Mouse (Mus musculus) hindbrain, embryonic 16.5 days (tissue): ENCODE measurements around the gene Gm3604. TPM values are rescaled to one million over a fixed set of nuclear protein-coding genes. Genes with fewer than 3 reads are reported as not detected.
"Not testable (repeated sequence)": the region's sequence is repeated elsewhere in the genome, so short reads cannot be mapped to it uniquely, and the experiment has no call there.

Experiments
- ATAC-seq: fragments of 200-750 bp; cut with Nextera tagmentation; 2 replicates; pipeline ENCODE4 v1.8.0; 2017; ENCODE audit warnings: moderate TSS enrichment, moderate library complexity
- H3K27ac ChIP-seq: fragments of 300-500 bp; sonication (generic); 2 replicates; pipeline ENCODE4 v1.5.1; 2014; ENCODE audit warnings: low read depth, mild to moderate bottlenecking, control low read depth, low read length, moderate library complexity
- H3K27me3 ChIP-seq: fragments of 300-500 bp; sonication (generic); replicated peaks from 2 replicates; pipeline ENCODE4 v1.6.1; 2014; ENCODE audit warnings: low read length; ENCODE audit not compliant: control insufficient read depth, insufficient read depth
- H3K36me3 ChIP-seq: fragments of 300-500 bp; sonication (generic); 2 replicates; pipeline ENCODE4 v1.6.1; 2014; ENCODE audit warnings: mild to moderate bottlenecking, low read length, moderate library complexity, mixed read lengths; ENCODE audit not compliant: control insufficient read depth, insufficient read depth
- H3K4me1 ChIP-seq: fragments of 300-500 bp; sonication (generic); 2 replicates; pipeline ENCODE4 v1.6.1; 2014; ENCODE audit warnings: low read depth, low read length; ENCODE audit not compliant: control insufficient read depth, insufficient read depth
- H3K4me2 ChIP-seq: fragments of 300-500 bp; sonication (generic); 2 replicates; pipeline ENCODE4 v1.6.1; 2014; ENCODE audit warnings: mild to moderate bottlenecking, low read length, control low read depth, moderate library complexity
- H3K4me3 ChIP-seq: fragments of 300-500 bp; sonication (generic); 2 replicates; pipeline ENCODE4 v1.5.1; 2014; ENCODE audit warnings: mild to moderate bottlenecking, low read length, control low read depth, moderate library complexity
- H3K9ac ChIP-seq: fragments of 300-500 bp; sonication (generic); 2 replicates; pipeline ENCODE4 v1.6.1; 2014; ENCODE audit warnings: low read depth, mild to moderate bottlenecking, control low read depth, low read length, moderate library complexity
- H3K9me3 ChIP-seq: fragments of 300-500 bp; sonication (generic); 2 replicates; pipeline ENCODE4 v1.6.1; 2014; ENCODE audit warnings: mild to moderate bottlenecking, low read length, moderate library complexity; ENCODE audit not compliant: control insufficient read depth
- WGBS: fragments of 180-500 bp; shearing (Covaris S2); extraction: QIAGEN DNeasy Blood & Tissue Kit; methylation state at CpG from one replicate; pipeline ENCODE4 v1.1.7; 2014; 5-methylcytosine and 5-hydroxymethylcytosine counted together
- microRNA-seq: library from miRNA; unstranded; fragments of <30 nt; microRNA quantifications from one replicate; pipeline ENCODE4, GENCODE M21; 2017
- polyA plus RNA-seq: library from polyadenylated mRNA; unstranded; fragments of >200 nt; fragmentation: Nextera tagmentation; extraction: Ambion mirVana; gene quantifications from 2 replicates; pipeline ENCODE4 v1.2.1, GENCODE M21; 2015

Gene Gm3604
- 1.8 and 2.7 TPM in 2 replicates for polyA plus RNA-seq

- WGBS = 14% methylated on average over 13 of the region's 13 CpGs
- H3K27ac ChIP-seq, H3K9ac ChIP-seq, ATAC-seq, H3K36me3 ChIP-seq, H3K27me3 ChIP-seq, H3K9me3 ChIP-seq, H3K4me1 ChIP-seq: not testable (repeated sequence)
- Histone ChIP-seq H3K4me2 (peak within 1 kb of the TSS; percentile 37), H3K4me3 (peak within 1 kb of the TSS; percentile 38)
These were observed at the start of gene Gm3604 for GRCm38 (mm10) chr13:62382952-62383351. Gm3604 (minus strand) TSS chr13:62383177.

- ATAC-seq, H3K4me1 ChIP-seq, H3K4me2 ChIP-seq, H3K4me3 ChIP-seq, H3K9me3 ChIP-seq, H3K27me3 ChIP-seq, H3K9ac ChIP-seq, H3K27ac ChIP-seq, H3K36me3 ChIP-seq: not testable (repeated sequence)
- WGBS = 63% methylated on average over 3 of the region's 3 CpGs
These were observed 16.2 kb upstream of the Gm3604 start for GRCm38 (mm10) chr13:62399206-62399605.

- ATAC-seq, H3K4me2 ChIP-seq, H3K36me3 ChIP-seq, H3K4me1 ChIP-seq, H3K4me3 ChIP-seq, H3K27ac ChIP-seq, H3K27me3 ChIP-seq, H3K9me3 ChIP-seq, H3K9ac ChIP-seq: not testable (repeated sequence)
- WGBS = 93% methylated on average over 8 of the region's 8 CpGs
These were observed 7.2 kb upstream of the Gm3604 start for GRCm38 (mm10) chr13:62390076-62390620.

GRCm38 (mm10) chr13:62331786-62332185 is 51.2 kb downstream of the Gm3604 start:
- Histone ChIP-seq H3K27ac (no peak overlapping the region), H3K27me3 (no peaks in the 10 kb centered on the region), H3K4me1 (no peaks in the 10 kb centered on the region), H3K9me3 (peaks cover 18% of the 10 kb centered on the region), H3K4me2 (no peak overlapping the region), H3K4me3 (no peak overlapping the region), H3K36me3 (no peaks in the 10 kb centered on the region), H3K9ac (no peak overlapping the region)
- no peak for ATAC-seq

- Histone ChIP-seq H3K27ac (no peak overlapping the region), H3K9ac (no peak overlapping the region), H3K27me3 (no peaks in the 10 kb centered on the region), H3K9me3 (peaks cover 18% of the 10 kb centered on the region), H3K4me3 (no peak overlapping the region), H3K4me2 (no peak overlapping the region), H3K36me3 (no peaks in the 10 kb centered on the region), H3K4me1 (no peaks in the 10 kb centered on the region)
- WGBS = 77% methylated on average over 2 of the region's 2 CpGs
- no peak for ATAC-seq
These were observed 51.6 kb downstream of the Gm3604 start for GRCm38 (mm10) chr13:62331381-62331780.

Small RNA genes lying within 50 kb of the gene (microRNA-seq; reads per million reads assigned to microRNA genes)
- not detected for gene Gm25933

Other genes starting within 250 kb of the Gm3604 start
- 13.1 and 15.4 TPM in 2 replicates for gene Gm49359, start 83.7 kb upstream of the Gm3604 start, polyA plus RNA-seq
- not detected in 2 replicates for gene Zfp935, start 175.3 kb upstream of the Gm3604 start, polyA plus RNA-seq
- gene Zfp934, start 188.0 kb upstream of the Gm3604 start, polyA plus RNA-seq = 10.1 and 10.8 TPM in 2 replicates
- gene 6720489N17Rik, start 241.0 kb upstream of the Gm3604 start, polyA plus RNA-seq = 7.2 and 10.0 TPM in 2 replicates